Mouse (Mus musculus) cerebellum, adult 8-10 months (tissue): ENCODE results near the gene Sort1.
"Not testable (repeated sequence)": the region's sequence is repeated elsewhere in the genome, so short reads cannot be mapped to it uniquely, and the experiment has no call there.

Source experiments
- DNase-seq: peaks from one replicate; pipeline ENCODE4 v3.0.0; 2022

Gene Sort1

GRCm38 (mm10) chr3:108283781-108284601 lies at the start of gene Sort1:
Gene Sort1 (plus strand): TSS chr3:108284082.
- peak; percentile 72 for DNase-seq

DNA sequence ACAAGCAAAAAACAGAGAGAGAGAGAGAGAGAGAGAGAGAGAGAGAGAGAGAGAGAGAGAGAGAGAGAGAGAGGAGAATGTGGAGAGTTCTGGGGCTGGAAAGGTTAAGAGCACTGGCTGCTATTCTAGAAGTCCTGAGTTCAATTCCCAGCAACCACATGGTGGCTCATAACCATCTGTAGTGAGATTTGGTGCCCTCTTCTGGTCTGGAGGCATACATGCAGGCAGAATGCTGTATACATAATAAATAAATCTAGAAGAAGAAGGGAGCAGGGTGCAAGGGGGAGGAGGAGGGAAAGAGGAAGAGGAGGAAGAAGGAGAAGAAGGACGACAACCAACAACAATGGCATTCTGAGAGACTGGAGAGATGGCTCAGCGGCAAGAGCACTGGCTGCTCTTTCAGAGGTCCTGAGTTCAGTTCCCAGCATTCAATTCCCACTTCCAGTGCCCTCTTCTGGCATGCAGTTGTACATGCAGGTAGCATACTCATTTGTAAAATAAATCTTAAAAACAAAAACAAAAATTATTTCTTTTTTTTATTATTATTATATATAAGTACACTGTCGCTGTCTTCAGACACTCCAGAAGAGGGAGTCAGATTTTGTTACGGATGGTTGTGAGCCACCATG lies 46.3 kb upstream of the Sort1 start:
- DNase-seq = not testable (repeated sequence)

GRCm38 (mm10) chr3:108241243-108241839 lies 42.5 kb upstream of the Sort1 start:
- no peak for DNase-seq

DNA sequence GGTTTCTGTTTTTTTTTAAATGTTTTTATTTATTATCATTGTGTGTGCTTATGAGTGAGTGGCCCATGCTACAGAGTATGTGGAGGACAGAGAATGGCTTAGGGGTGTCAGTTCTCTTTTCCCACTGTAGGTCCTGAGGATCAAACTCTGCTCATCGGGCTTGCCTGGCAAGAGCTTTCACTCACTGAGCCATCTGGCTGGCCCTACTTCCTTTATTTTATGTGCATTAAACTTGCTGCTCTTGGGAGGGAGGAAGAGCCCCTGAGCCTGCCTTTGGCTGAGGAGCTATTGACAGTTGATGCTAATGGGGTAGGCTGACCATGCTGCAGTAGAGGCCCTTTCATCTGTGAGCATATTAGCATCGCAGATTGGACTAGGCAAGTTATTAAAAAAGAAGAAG lies 37.0 kb upstream of the Sort1 start:
- DNase-seq = no peak

GRCm38 (mm10) chr3:108256719-108257637 lies 26.9 kb upstream of the Sort1 start, which contains the start of gene Psma5:
Gene Psma5 (plus strand): TSS chr3:108256926.
- DNase-seq = peak; percentile 90

DNA sequence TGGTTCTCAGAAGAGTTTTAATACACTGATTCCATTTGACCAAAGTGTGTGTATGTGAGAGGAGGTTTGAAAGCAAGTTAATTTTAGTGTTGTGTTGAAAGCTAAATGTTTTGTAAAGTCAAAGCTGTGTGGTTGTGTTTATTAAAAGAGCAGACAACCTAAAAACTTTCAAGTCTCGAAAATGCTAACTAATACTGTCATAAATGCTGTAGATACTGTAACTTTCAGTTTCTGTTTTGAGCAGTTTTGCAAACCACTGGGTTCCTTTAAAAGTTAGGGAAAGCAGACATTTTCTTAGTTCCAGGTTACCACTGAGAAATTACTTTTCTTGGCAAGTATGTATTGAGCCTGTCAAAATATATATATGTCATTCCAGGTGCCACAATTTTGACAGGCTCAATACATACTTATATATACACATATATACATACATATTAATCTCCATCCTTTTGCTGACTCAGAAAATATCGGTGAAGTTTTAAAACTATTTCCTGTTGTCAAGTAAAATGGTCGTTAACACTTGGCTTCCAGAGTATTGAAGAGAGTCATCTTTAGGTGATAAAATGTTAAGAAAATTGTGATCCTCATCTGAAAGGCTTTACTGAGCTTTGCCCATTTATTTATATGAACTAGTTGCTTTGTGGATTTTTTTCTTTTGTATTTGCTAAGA lies 25.9 kb upstream of the Sort1 start:
- no peak for DNase-seq

DNA sequence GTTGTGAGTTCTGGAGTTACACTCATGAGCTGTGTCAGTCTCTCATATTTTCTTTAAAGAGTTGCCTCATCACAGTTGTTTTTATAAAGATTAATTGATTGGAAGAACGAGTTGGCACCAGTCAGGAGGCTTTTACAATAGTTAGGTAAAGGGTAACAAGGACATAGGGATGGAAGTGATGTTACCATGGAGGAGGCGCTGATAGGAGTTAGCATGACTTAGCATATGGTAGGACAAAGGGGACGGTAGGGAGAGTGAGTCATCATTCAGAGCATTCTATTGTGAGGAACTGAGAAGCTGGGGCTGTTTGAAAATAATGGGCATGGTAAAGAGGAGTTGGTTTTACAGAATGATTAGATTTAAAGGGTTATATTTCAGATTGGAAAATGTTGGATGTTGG lies 24.6 kb upstream of the Sort1 start:
- DNase-seq = no peak

DNA sequence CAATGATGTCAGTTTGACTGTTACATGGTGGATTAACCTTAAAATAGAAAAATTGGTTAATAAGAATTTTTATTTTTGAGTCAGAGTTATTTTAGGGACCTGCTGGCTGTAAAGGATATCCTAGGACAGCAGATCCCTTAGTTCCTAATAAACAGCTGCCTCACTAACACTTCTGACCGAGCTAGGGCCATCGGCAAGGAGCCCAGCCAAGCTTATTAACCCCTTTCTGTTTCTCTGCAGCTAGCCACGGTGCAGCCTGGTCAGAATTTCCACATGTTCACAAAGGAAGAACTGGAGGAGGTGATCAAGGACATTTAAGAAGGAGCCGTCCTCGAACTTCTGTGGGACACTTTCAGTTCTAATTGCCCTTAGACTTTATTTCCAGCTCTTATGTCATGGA lies 4.4 kb upstream of the Sort1 start:
- not testable (repeated sequence) for DNase-seq

GRCm38 (mm10) chr3:108282401-108283240 lies 1.3 kb upstream of the Sort1 start:
- DNase-seq = no peak

- no peak for DNase-seq
Measured at GRCm38 (mm10) chr3:108283241-108283561, 681 bp upstream of the Sort1 start.

GRCm38 (mm10) chr3:108285078-108285711 lies 1.3 kb downstream of the Sort1 start:
- DNase-seq = no peak

GRCm38 (mm10) chr3:108286671-108287439 lies 3.0 kb downstream of the Sort1 start:
- no peak for DNase-seq

GRCm38 (mm10) chr3:108287811-108288805 lies 4.2 kb downstream of the Sort1 start:
- no peak for DNase-seq

- DNase-seq = no peak
Measured at GRCm38 (mm10) chr3:108289311-108290130, 5.6 kb downstream of the Sort1 start.

- DNase-seq = no peak
Measured at GRCm38 (mm10) chr3:108291036-108291799, 7.3 kb downstream of the Sort1 start.

GRCm38 (mm10) chr3:108294398-108294797 lies 10.5 kb downstream of the Sort1 start:
- no peak for DNase-seq
